Mouse (Mus musculus) embryonic facial prominence, embryonic 14.5 days (tissue): ENCODE measurements around the gene Sirt2. TPM values are rescaled to one million over a fixed set of nuclear protein-coding genes. Genes with fewer than 3 reads are reported as not detected.

ENCODE experiments used
- ATAC-seq: fragments of 200-750 bp; cut with Nextera tagmentation; 2 replicates; pipeline ENCODE4 v1.8.0; 2017; ENCODE audit warnings: low read depth, moderate number of reproducible peaks, moderate TSS enrichment
- DNase-seq: peaks from one replicate; pipeline ENCODE4 v3.0.0-alpha.2; 2015; ENCODE audit warnings: low spot score
- H3K27ac ChIP-seq: fragments of 300-500 bp; sonication (generic); replicated peaks from 2 replicates; pipeline ENCODE4 v1.5.1; 2014; ENCODE audit warnings: low read depth, mild to moderate bottlenecking, low read length, moderate library complexity
- H3K27me3 ChIP-seq: fragments of 300-500 bp; sonication (generic); replicated peaks from 2 replicates; pipeline ENCODE4 v1.6.1; 2014; ENCODE audit warnings: low read length; ENCODE audit not compliant: control insufficient read depth, insufficient read depth
- H3K36me3 ChIP-seq: fragments of 300-500 bp; sonication (generic); 2 replicates; pipeline ENCODE4 v1.6.1; 2014; ENCODE audit warnings: low read length, mixed read lengths; ENCODE audit not compliant: control insufficient read depth, insufficient read depth
- H3K4me1 ChIP-seq: fragments of 300-500 bp; sonication (generic); 2 replicates; pipeline ENCODE4 v1.6.1; 2014; ENCODE audit warnings: antibody characterized with exemption, low read length; ENCODE audit not compliant: control insufficient read depth, insufficient read depth
- H3K4me2 ChIP-seq: fragments of 300-500 bp; sonication (generic); 2 replicates; pipeline ENCODE4 v1.6.1; 2014; ENCODE audit warnings: low read depth, mild to moderate bottlenecking, low read length, moderate library complexity, mixed read lengths
- H3K4me3 ChIP-seq: fragments of 300-500 bp; sonication (generic); 2 replicates; pipeline ENCODE4 v1.5.1; 2014; ENCODE audit warnings: low read depth, mild to moderate bottlenecking, low read length
- H3K9ac ChIP-seq: fragments of 300-500 bp; sonication (generic); 2 replicates; pipeline ENCODE4 v1.6.1; 2014; ENCODE audit warnings: low read depth, mild to moderate bottlenecking, low read length, moderate library complexity, mixed read lengths
- H3K9me3 ChIP-seq: fragments of 300-500 bp; sonication (generic); 2 replicates; pipeline ENCODE4 v1.6.1; 2016; ENCODE audit warnings: low read length; ENCODE audit not compliant: control insufficient read depth
- WGBS: fragments of 180-500 bp; shearing (Covaris S2); extraction: QIAGEN DNeasy Blood & Tissue Kit; methylation state at CpG from one replicate; pipeline ENCODE4 v1.1.7; 2014; 5-methylcytosine and 5-hydroxymethylcytosine counted together
- polyA plus RNA-seq: library from polyadenylated mRNA; unstranded; fragments of >200 nt; fragmentation: Nextera tagmentation; extraction: Ambion mirVana; gene quantifications from 2 replicates; pipeline ENCODE4 v1.2.1, GENCODE M21; 2014

The Sirt2 gene
- polyA plus RNA-seq, 1 experiment from 2014 or later = 76.8 TPM

DNA sequence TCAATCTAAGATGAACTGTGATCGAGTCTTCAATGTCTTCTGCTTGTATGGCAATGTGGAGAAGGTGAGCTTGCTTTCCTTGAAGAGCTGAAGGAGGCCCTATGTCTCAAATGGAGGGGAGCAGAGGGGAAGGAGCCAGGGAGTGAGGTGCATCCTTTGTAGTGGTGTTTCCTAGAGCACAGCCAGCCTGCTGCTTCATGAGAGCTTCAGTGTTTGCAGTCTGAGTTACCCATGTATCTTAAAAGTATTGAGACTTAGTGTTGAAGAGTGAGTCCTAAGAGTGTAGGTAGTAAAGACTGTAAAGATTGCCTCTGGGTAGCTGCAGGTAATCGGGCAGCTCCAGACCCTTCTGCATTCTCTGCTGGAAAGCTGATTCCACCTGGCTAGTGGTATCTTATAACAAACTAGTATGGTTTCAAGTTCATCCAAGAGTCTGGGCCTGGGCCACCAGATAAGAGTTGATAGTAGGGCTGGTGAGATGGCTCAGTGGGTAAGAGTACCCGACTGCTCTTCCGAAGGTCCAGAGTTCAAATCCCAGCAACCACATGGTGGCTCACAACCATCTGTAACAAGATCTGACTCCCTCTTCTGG is 52.4 kb downstream of the Sirt2 start:
- Histone ChIP-seq H3K27me3 (no peaks in the 10 kb centered on the region), H3K4me3 (no peak overlapping the region), H3K4me1 (0 out of 2 replicates have a peak, but pooled peaks cover 3% of the 10 kb centered on the region), H3K36me3 (peaks cover 96% of the 10 kb centered on the region), H3K27ac (no peak overlapping the region), H3K4me2 (no peak overlapping the region), H3K9ac (no peak overlapping the region), H3K9me3 (no peaks in the 10 kb centered on the region)
- DNase-seq = no peak
- ATAC-seq = no peak
- 93% methylated on average over 4 of the region's 4 CpGs for WGBS

GRCm38 (mm10) chr7:28819571-28819970 is 53.0 kb downstream of the Sirt2 start:
- Histone ChIP-seq H3K9me3 (no peaks in the 10 kb centered on the region), H3K27ac (no peak overlapping the region), H3K4me2 (no peak overlapping the region), H3K9ac (no peak overlapping the region), H3K4me1 (0 out of 2 replicates have a peak, but pooled peaks cover 3% of the 10 kb centered on the region), H3K4me3 (no peak overlapping the region), H3K36me3 (peaks cover 90% of the 10 kb centered on the region), H3K27me3 (no peaks in the 10 kb centered on the region)
- 81% methylated on average over 4 of the region's 4 CpGs for WGBS
- ATAC-seq (no peak), DNase-seq (no peak)

DNA sequence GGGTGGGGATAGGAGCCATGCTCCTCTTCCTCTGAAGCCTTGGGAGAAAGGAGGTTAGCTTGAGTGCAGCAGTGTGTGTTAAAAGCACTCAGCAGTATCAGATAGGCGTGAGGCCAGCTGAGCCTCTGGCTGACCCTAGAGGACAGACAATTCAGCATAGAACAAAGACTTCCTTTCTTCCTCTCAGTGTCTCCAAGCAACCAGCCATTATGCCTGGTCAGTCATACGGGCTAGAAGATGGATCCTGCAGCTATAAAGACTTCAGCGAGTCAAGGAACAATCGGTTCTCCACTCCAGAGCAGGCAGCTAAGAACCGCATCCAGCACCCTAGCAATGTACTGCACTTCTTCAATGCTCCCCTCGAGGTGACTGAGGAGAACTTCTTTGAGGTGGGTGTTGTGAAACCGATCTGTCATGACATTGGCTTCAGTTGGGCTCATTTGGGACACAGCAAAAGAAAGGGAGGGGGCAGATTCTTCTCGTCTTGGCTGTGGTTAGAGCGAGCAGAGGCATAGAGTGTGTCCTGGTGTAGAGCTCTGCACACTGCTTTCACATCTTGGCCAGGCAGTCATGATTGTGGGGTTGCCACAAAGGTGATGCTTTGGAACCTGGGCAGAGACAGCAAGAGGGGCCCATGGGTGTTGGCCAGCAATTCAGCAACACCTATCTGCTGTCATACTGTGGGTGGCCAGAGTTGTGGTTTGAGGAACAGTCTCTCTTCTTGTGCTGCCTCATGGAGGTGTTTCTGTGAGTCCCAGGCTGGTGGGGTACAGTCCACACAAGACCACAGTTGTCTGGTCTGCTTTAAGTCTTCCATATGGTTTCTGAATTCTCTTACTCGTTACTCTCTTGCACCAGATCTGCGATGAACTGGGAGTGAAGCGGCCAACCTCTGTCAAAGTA is 54.1 kb downstream of the Sirt2 start:
- peak overlapping the region; percentile 4 for H3K27ac ChIP-seq
- no peak overlapping the region for H3K4me2 ChIP-seq
- H3K36me3 ChIP-seq = peaks cover 79% of the 10 kb centered on the region
- H3K4me1 ChIP-seq = 0 out of 2 replicates have a peak, but pooled peaks cover 3% of the 10 kb centered on the region
- H3K27me3 ChIP-seq = no peaks in the 10 kb centered on the region
- no peaks in the 10 kb centered on the region for H3K9me3 ChIP-seq
- whole genome bisulfite sequencing = 67% methylated on average over 12 of the region's 12 CpGs
- ATAC-seq (no peak; the same call in 1 of the 2 replicates), DNase-seq (peak; percentile 58)
- no peak overlapping the region for H3K4me3 ChIP-seq
- H3K9ac ChIP-seq = no peak overlapping the region

DNA sequence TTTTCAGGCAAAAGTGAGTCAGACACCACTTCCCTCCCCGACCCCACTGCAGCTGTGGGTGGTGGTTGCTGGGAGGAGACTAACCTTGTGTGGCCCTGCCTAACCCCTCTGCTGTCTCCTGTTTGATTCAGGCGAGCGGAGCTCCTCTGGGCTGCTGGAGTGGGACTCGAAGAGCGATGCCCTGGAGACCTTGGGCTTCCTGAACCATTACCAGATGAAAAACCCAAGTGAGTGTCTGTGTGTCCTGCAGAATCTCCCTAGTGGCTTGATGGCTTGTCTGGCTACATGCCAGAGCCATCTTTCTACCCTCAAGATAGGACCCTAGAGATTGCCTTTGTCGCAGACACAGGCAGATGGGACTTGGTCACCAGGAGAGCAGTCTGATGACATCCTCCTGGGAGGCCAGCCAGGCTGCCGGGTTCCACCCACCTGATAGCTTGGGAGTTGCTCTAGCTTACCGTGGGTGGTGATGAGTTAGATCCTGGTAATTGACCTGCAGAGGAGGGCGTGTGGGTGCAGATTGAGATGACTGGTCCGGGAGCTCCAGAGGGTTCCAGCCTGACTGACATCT is 54.8 kb downstream of the Sirt2 start:
- H3K4me2 ChIP-seq = no peak overlapping the region
- H3K36me3 ChIP-seq = peaks cover 72% of the 10 kb centered on the region
- no peak for ATAC-seq
- no peaks in the 10 kb centered on the region for H3K27me3 ChIP-seq
- H3K4me1 ChIP-seq = 0 out of 2 replicates have a peak, but pooled peaks cover 3% of the 10 kb centered on the region
- H3K4me3 ChIP-seq = no peak overlapping the region
- DNase-seq = no peak
- H3K27ac ChIP-seq = peak overlapping the region; percentile 4
- H3K9ac ChIP-seq = no peak overlapping the region
- no peaks in the 10 kb centered on the region for H3K9me3 ChIP-seq
- 67% methylated on average over 10 of the region's 10 CpGs for WGBS

- H3K4me1 ChIP-seq = no peaks in the 10 kb centered on the region
- H3K4me3 ChIP-seq = no peak overlapping the region
- DNase-seq (no peak), ATAC-seq (no peak)
- H3K27me3 ChIP-seq = no peaks in the 10 kb centered on the region
- H3K36me3 ChIP-seq = peaks cover 60% of the 10 kb centered on the region
- no peak overlapping the region for H3K9ac ChIP-seq
- H3K27ac ChIP-seq = no peak overlapping the region
- 53% methylated on average over 1 of the region's 1 CpGs for WGBS
- no peaks in the 10 kb centered on the region for H3K9me3 ChIP-seq
- no peak overlapping the region for H3K4me2 ChIP-seq
Measured at GRCm38 (mm10) chr7:28822556-28822955, 56.0 kb downstream of the Sirt2 start.

- Histone ChIP-seq H3K9ac (no peak overlapping the region; the same call in 1 of the 2 replicates), H3K27me3 (no peaks in the 10 kb centered on the region), H3K4me1 (no peaks in the 10 kb centered on the region), H3K27ac (peak overlapping the region; percentile 91), H3K4me3 (no peak overlapping the region), H3K9me3 (no peaks in the 10 kb centered on the region), H3K36me3 (peaks cover 53% of the 10 kb centered on the region), H3K4me2 (no peak overlapping the region)
- 48% methylated on average over 10 of the region's 10 CpGs for WGBS
- DNase-seq (no peak), ATAC-seq (no peak)
Measured at GRCm38 (mm10) chr7:28822993-28823903, 56.7 kb downstream of the Sirt2 start.

GRCm38 (mm10) chr7:28823932-28824331 is 57.4 kb downstream of the Sirt2 start:
- Histone ChIP-seq H3K9me3 (no peaks in the 10 kb centered on the region), H3K27me3 (no peaks in the 10 kb centered on the region), H3K4me1 (no peaks in the 10 kb centered on the region), H3K36me3 (peaks cover 46% of the 10 kb centered on the region), H3K9ac (no peak overlapping the region; the same call in 1 of the 2 replicates), H3K27ac (peak overlapping the region; percentile 91), H3K4me3 (no peak overlapping the region), H3K4me2 (no peak overlapping the region)
- DNase-seq (no peak), ATAC-seq (no peak)
- 45% methylated on average over 2 of the region's 2 CpGs for WGBS
